Mouse (Mus musculus) hindbrain, embryonic 15.5 days (tissue): Measurements from ENCODE around the gene Cenpx. TPM values are rescaled to one million over a fixed set of nuclear protein-coding genes. Genes with fewer than 3 reads are reported as not detected.
A peak's percentile ranks its signal among the peaks of the same experiment; 100 is the strongest.
"Not testable (repeated sequence)": the region's sequence is repeated elsewhere in the genome, so short reads cannot be mapped to it uniquely, and the experiment has no call there.

Source experiments
- ATAC-seq: fragments of 200-750 bp; cut with Nextera tagmentation; 2 replicates; pipeline ENCODE4 v1.8.0; 2017; ENCODE audit warnings: low read depth, moderate number of reproducible peaks, moderate TSS enrichment; ENCODE audit not compliant: low FRiP score
- H3K27ac ChIP-seq: fragments of 300-500 bp; sonication (generic); replicated peaks from 2 replicates; pipeline ENCODE4 v1.5.1; 2015; ENCODE audit warnings: mild to moderate bottlenecking, inconsistent platforms
- H3K27me3 ChIP-seq: fragments of 300-500 bp; sonication (generic); 2 replicates; pipeline ENCODE4 v1.6.1; 2015; ENCODE audit warnings: control low read depth, inconsistent platforms
- H3K36me3 ChIP-seq: fragments of 300-500 bp; sonication (generic); 2 replicates; pipeline ENCODE4 v1.6.1; 2015; ENCODE audit warnings: control low read depth, inconsistent platforms
- H3K4me1 ChIP-seq: fragments of 300-500 bp; sonication (generic); replicated peaks from 2 replicates; pipeline ENCODE4 v1.6.1; 2015; ENCODE audit warnings: control low read depth, inconsistent platforms
- H3K4me2 ChIP-seq: fragments of 300-500 bp; sonication (generic); 2 replicates; pipeline ENCODE4 v1.6.1; 2015; ENCODE audit warnings: moderate library complexity, mild to moderate bottlenecking, inconsistent platforms
- H3K4me3 ChIP-seq: fragments of 300-500 bp; sonication (generic); 2 replicates; pipeline ENCODE4 v1.5.1; 2015; ENCODE audit warnings: mild to moderate bottlenecking, inconsistent platforms
- H3K9ac ChIP-seq: fragments of 300-500 bp; sonication (generic); 2 replicates; pipeline ENCODE4 v1.6.1; 2015; ENCODE audit warnings: inconsistent platforms
- H3K9me3 ChIP-seq: fragments of 300-500 bp; sonication (generic); 2 replicates; pipeline ENCODE4 v1.6.1; 2016; ENCODE audit warnings: control low read depth, inconsistent platforms
- WGBS: fragments of 180-500 bp; shearing (Covaris S2); methylation state at CpG from one replicate; pipeline ENCODE4 v1.1.7; 2015; 5-methylcytosine and 5-hydroxymethylcytosine counted together
- polyA plus RNA-seq: library from polyadenylated mRNA; unstranded; fragments of >200 nt; fragmentation: Nextera tagmentation; extraction: Ambion mirVana; gene quantifications from 2 replicates; pipeline ENCODE4 v1.2.1, GENCODE M21; 2015

Gene Cenpx
- 107 and 109 TPM in 2 replicates for polyA plus RNA-seq

DNA sequence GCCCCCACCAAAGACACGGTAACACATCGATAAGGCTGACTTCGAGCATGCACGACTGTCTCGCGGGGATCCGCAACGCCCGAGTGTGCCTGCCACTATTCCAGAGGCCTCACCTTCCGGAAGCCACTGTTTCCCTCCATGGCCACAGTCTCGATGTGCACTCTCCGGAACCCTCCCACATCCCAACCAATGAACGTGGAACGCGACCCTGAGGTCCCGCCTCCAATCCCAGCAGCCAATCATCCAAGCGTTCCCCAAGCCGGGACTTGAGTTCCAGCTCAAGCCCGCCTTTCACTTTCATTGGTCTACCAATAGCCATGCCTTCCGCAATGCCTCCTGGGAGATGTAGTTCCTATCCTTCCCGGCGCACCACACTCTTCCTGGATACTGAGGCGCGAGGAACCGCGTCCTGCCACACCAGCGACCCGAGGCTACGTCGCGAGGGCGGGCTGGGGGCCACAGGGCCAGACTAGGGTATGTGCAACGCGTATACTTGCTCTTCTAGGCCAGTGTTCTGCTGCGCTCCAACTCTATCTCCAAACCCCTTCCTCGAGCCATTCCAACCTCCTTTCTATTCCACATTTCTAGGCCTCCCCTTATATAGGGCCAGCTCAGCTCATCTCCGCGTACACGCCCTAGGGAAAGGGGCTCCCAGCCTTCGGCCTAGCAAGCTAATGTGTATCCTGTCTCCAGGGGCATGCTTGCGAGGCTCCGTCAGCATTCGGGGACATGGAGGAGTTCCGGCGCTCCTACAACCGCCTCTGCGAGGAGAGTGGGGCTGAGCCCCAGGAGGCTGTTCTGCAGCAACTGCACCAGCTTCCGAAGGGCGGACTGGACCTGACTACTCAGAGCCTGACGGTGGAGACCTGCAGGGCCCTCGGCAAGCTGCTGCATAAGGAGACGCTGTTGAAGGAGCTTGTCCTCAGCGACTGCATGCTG, at the start of gene Cenpx, which contains the start of gene Lrrc45:
Cenpx (minus strand) TSS at position 159 of the 939 bp plus-strand sequence.
Lrrc45 (plus strand) TSS at position 346 of the 939 bp plus-strand sequence.
- Histone ChIP-seq H3K4me1 (peaks cover 33% of the 10 kb centered on the region), H3K4me3 (peak within 1 kb of the TSS; percentile 62), H3K36me3 (peaks cover 14% of the 10 kb centered on the region), H3K27ac (peak within 1 kb of the TSS; percentile 85), H3K9ac (peak within 1 kb of the TSS; percentile 60), H3K27me3 (no peaks in the 10 kb centered on the region), H3K9me3 (no peaks in the 10 kb centered on the region), H3K4me2 (peak within 1 kb of the TSS; percentile 100)
- ATAC-seq = peak; percentile 98
- 2% methylated on average over 53 of the region's 53 CpGs for WGBS

DNA sequence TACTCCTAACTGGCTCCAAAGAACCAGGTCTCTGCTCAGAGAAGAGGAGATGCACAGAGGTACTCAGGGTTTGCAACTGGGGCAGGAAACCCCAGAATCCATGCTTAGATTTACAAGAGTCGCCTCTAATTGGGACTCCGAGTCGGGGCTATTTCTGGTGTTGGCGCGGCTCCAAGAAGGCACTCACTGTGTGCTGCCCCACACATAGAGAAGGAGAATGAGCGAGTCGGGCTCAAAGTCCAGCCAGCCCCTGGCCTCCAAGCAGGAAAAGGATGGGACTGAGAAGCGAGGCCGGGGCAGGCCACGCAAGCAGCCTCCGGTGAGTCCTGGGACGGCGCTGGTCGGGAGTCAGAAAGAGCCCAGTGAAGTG, 49.1 kb upstream of the Cenpx start, which contains the start of gene Hmga1b:
Hmga1b (plus strand) TSS at position 123 of the 370 bp plus-strand sequence.
- not testable (repeated sequence) for H3K4me3 ChIP-seq, H3K9ac ChIP-seq, H3K9me3 ChIP-seq, ATAC-seq, H3K27ac ChIP-seq, H3K4me1 ChIP-seq, H3K36me3 ChIP-seq, H3K27me3 ChIP-seq
- peak within 1 kb of the TSS; percentile 19; the same call in 1 of the 2 replicates for H3K4me2 ChIP-seq
- WGBS = 25% methylated on average over 14 of the region's 14 CpGs

DNA sequence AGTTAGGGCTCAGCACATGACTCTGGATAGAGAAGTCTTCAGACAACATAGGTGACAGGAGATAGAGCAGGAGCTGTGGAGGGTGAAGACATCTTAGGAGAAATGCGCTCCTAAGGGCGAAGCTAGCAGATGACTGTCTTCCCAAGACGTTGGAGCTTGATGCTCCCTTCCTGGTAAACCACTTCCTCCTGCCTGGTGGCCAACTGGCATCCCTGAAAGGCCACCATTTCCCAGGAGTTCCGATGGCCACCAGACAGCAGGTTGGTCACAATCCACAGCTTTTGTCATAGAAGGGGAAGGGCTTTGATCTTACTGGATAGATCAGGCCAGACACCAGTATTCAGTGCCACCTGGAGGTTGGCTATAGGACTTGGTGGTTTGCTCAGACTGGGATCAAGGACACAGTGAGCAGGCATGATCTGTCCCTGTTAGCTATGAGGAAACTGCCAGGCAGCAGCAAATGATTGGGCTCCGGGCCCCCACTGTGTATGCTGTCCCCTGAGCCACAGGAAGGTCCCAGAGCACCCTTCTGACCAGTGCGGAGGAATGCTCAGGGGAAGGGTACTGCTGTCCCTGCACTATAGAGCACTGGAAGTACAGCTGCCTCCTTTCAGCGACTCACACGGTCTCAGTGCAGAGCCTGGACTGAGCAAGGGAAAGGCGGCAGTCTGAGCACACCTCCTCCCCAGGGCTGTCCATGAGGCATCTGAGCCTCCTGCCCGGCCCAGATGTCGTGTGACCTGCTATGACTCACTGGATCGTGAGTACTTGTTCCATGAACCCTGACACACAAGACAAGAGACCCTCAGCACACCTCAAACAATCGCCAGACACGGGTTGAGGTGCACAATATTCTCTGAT, 48.5 kb upstream of the Cenpx start:
- Histone ChIP-seq H3K4me1 (no peaks in the 10 kb centered on the region), H3K4me3 (no peak overlapping the region), H3K4me2 (no peak overlapping the region), H3K36me3 (no peaks in the 10 kb centered on the region), H3K27ac (no peak overlapping the region), H3K9ac (no peak overlapping the region), H3K9me3 (peaks cover 6% of the 10 kb centered on the region; the same call in 1 of the 2 replicates), H3K27me3 (peaks cover 4% of the 10 kb centered on the region; the same call in 1 of the 2 replicates)
- WGBS = 74% methylated on average over 14 of the region's 14 CpGs
- ATAC-seq = no peak

DNA sequence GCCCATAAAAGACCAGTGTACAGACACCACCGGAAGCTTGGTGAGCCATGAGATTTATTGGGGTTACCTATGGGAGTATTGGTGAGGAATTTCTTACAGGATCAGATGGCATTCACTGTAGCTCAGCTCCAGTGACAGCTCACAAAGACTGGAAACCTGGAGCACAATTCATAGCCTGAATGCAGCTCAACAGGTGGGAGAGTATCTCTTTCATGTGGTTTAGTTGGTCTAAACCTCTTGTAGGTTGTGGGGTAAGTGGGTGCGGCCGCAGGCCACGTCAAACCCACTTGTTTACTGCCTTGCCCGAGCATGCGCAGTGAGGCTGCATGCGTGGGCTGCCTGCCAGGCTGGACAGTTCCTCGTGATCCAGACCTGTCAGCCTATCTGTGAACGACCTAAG, 46.7 kb upstream of the Cenpx start:
- Histone ChIP-seq H3K4me3 (no peak overlapping the region), H3K9ac (no peak overlapping the region), H3K9me3 (peaks cover 6% of the 10 kb centered on the region; the same call in 1 of the 2 replicates), H3K36me3 (no peaks in the 10 kb centered on the region), H3K4me1 (no peaks in the 10 kb centered on the region), H3K27me3 (peaks cover 4% of the 10 kb centered on the region; the same call in 1 of the 2 replicates), H3K27ac (no peak overlapping the region), H3K4me2 (no peak overlapping the region)
- 95% methylated on average over 9 of the region's 9 CpGs for WGBS
- no peak for ATAC-seq

DNA sequence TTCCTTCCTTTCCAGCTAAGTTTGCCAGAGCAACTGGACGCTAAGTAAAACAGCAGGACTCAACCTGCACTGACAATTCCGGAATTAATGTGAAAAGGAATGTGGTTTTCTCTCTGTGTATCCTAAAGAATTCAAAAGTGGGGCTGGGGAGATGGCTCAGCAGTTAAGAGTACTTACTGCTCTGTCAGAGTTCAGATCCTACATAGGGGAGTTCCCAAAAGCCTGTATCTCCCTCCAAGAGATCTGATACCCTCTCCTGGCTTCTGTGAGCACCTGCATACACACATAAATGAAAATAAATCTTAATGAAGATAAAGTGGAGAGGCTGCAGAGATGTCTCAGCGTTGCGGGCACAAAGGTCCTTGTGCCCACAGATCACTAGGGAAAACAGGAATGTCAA, 38.1 kb upstream of the Cenpx start:
- H3K9ac ChIP-seq = no peak overlapping the region
- ATAC-seq = no peak
- WGBS = 70% methylated on average over 4 of the region's 4 CpGs
- no peak overlapping the region for H3K4me2 ChIP-seq
- no peaks in the 10 kb centered on the region for H3K27me3 ChIP-seq
- no peak overlapping the region for H3K27ac ChIP-seq
- H3K4me1 ChIP-seq = no peaks in the 10 kb centered on the region
- no peaks in the 10 kb centered on the region for H3K36me3 ChIP-seq
- no peaks in the 10 kb centered on the region for H3K9me3 ChIP-seq
- H3K4me3 ChIP-seq = no peak overlapping the region

DNA sequence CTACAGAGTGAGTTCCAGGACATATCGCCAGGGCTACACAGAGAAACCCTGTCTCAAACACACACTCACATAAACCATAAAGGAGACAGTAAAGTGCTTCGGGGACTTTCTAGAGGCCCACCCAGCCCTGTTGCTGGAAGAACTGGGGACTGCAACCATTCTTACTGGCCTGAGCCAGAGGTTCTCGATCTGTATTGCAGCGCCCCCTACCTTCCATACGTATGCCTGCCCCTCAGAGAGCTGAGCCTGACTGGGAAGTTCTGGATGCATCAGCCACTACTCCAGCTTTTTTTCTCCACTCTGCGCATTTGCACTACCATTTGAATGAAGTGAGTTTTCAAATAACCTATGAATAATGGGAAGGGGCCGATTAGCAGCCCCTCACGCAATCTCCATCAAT, 35.9 kb upstream of the Cenpx start:
- H3K9ac ChIP-seq = no peak overlapping the region
- WGBS = 61% methylated on average over 8 of the region's 8 CpGs
- no peak overlapping the region for H3K4me2 ChIP-seq
- H3K27ac ChIP-seq = no peak overlapping the region
- no peak overlapping the region for H3K4me3 ChIP-seq
- no peaks in the 10 kb centered on the region for H3K27me3 ChIP-seq
- no peak for ATAC-seq
- no peaks in the 10 kb centered on the region for H3K36me3 ChIP-seq
- H3K9me3 ChIP-seq = no peaks in the 10 kb centered on the region
- H3K4me1 ChIP-seq = no peaks in the 10 kb centered on the region

DNA sequence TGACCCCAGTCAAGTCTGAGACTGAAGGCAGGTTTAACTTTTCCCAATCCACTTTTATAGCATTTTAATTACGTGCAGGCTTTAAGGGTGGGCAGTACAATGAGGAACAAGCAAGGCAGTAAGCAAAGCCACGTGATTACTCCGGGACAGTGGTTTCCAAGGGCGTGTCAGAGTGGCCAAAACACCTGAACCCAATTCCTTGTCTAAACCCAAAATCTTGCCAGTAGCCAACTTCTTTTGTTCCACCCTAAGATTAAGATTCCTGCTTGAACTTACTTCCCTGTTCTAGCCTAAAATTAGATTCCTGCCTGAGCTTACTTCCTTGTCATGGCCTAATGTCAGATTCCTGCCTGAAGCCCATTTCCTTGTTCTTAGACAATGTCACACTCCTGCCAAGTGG, 34.4 kb upstream of the Cenpx start:
- Histone ChIP-seq H3K27ac (no peak overlapping the region), H3K4me1 (no peaks in the 10 kb centered on the region), H3K27me3 (no peaks in the 10 kb centered on the region), H3K4me2 (no peak overlapping the region), H3K9ac (no peak overlapping the region), H3K4me3 (no peak overlapping the region), H3K9me3 (no peaks in the 10 kb centered on the region), H3K36me3 (no peaks in the 10 kb centered on the region)
- WGBS = 81% methylated on average over 4 of the region's 4 CpGs
- no peak for ATAC-seq

DNA sequence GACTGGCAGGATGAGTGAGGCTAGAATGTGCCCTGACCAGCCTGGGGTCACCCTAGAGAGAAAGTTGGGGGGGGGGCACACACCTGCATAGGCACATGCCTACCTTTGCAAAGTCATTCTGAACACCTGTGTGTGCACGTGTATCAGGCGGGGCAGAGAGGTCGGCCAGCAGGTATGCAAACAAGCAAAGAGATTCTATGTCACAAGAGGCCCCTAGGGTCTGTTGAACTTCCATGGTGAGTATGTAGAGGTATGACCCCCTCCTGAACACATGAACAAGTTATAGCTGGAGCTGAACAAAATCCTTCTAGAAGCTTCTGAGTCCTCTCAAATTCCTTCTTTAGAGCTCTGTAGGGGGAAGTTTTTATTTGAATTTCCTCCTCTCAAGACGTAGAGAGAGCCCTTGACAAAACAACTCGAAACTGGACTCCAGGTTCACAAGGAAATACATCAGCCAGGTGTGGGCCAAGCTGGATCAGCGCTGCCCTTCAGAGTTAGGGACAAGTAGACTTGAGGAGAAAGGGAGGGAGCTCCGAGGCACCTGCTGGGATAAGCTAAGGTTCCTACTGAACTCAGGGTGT, 30.7 kb upstream of the Cenpx start:
- Histone ChIP-seq H3K4me3 (no peak overlapping the region), H3K9me3 (no peaks in the 10 kb centered on the region), H3K27ac (no peak overlapping the region), H3K4me1 (no peaks in the 10 kb centered on the region), H3K27me3 (no peaks in the 10 kb centered on the region), H3K36me3 (no peaks in the 10 kb centered on the region), H3K9ac (no peak overlapping the region), H3K4me2 (no peak overlapping the region)
- ATAC-seq = no peak
- WGBS = 79% methylated on average over 7 of the region's 7 CpGs

DNA sequence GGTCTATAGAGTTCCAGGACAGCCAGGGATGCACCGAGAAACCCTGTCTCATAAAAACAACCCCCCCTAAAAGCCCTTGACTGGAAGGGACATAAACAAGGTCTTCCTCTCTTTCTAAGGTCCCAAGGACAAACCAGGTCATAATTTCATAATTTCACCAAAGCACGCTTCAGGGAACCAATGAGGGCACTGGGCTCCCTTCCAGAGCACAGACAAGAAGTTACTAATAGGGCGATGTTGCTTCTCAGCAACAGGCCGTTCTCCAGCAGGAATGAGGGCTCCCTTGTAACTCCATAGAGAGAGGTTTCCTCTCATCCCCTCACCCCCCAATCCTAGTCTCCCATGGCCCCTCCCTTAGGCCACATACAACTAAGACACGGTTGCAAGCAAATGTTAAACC, 27.4 kb upstream of the Cenpx start:
- H3K9ac ChIP-seq = no peak overlapping the region
- 93% methylated on average over 5 of the region's 5 CpGs for WGBS

DNA sequence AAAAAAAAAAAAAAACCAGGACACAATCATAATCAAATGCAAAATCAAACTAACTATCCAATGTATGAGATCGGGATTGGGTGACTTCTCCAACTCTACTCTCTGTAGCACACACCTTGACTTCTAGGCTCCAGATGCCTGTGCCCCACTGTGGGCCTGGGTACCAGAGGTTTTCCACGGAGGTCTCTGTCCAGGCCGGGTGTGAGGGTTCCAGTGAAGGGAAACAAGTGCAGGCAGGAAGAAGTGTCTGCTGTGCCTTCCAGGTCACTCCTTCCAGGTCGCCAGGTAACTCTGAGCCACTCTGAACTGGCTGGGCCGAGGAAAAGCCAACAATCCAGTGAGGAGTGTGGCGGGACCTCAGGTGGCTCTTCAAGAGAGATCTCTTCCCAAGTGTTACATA, 22.9 kb upstream of the Cenpx start:
- no peaks in the 10 kb centered on the region for H3K36me3 ChIP-seq
- 81% methylated on average over 6 of the region's 6 CpGs for WGBS
- H3K27ac ChIP-seq = no peak overlapping the region
- no peak overlapping the region for H3K9ac ChIP-seq
- no peaks in the 10 kb centered on the region for H3K27me3 ChIP-seq
- no peaks in the 10 kb centered on the region for H3K4me1 ChIP-seq
- no peak for ATAC-seq
- no peaks in the 10 kb centered on the region for H3K9me3 ChIP-seq
- no peak overlapping the region for H3K4me2 ChIP-seq
- H3K4me3 ChIP-seq = no peak overlapping the region

More for the DNA sequence above, 27.4 kb upstream of the Cenpx start:
- Histone ChIP-seq H3K36me3 (no peaks in the 10 kb centered on the region), H3K27me3 (no peaks in the 10 kb centered on the region), H3K4me3 (no peak overlapping the region), H3K27ac (no peak overlapping the region), H3K4me1 (no peaks in the 10 kb centered on the region), H3K4me2 (no peak overlapping the region), H3K9me3 (no peaks in the 10 kb centered on the region)
- no peak for ATAC-seq

DNA sequence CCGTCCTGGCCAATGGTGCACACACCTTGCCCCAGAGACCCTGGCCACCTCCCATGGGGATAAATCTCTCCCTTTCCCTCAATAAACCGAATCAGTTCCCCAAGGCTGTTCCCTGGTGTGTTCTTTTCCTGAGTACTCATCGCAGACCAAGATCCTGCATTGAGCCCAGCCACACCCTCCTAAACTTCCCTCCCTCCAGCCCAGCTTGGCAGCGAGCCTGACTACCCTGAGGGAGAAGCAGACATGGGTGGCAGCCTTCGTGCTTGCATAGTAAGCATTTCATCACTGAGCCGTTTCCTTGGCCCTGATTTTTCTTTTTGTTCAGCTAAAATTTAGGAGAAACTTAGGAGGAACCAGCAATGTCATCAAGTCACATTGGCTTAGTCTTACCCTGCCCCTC, 20.0 kb upstream of the Cenpx start:
- Histone ChIP-seq H3K4me2 (no peak overlapping the region), H3K27me3 (no peaks in the 10 kb centered on the region), H3K27ac (no peak overlapping the region), H3K4me3 (no peak overlapping the region), H3K9ac (no peak overlapping the region), H3K4me1 (0 out of 2 replicates have a peak, but pooled peaks cover 3% of the 10 kb centered on the region), H3K9me3 (no peaks in the 10 kb centered on the region), H3K36me3 (no peaks in the 10 kb centered on the region)
- ATAC-seq = no peak
- 59% methylated on average over 6 of the region's 6 CpGs for WGBS
